Mouse (Mus musculus) neural tube, embryonic 12.5 days (tissue): ENCODE data around the gene Siglecf. TPM values are rescaled to one million over a fixed set of nuclear protein-coding genes. Genes with fewer than 3 reads are reported as not detected.
"Not testable (repeated sequence)": the region's sequence is repeated elsewhere in the genome, so short reads cannot be mapped to it uniquely, and the experiment has no call there.

ENCODE experiments used
- ATAC-seq: fragments of 200-750 bp; cut with Nextera tagmentation; 2 replicates; pipeline ENCODE4 v1.8.0; 2017; ENCODE audit warnings: low read depth, mild to moderate bottlenecking, moderate TSS enrichment, moderate library complexity; ENCODE audit not compliant: low FRiP score
- H3K27ac ChIP-seq: fragments of 300-500 bp; sonication (generic); 2 replicates; pipeline ENCODE4 v1.5.1; 2016
- H3K27me3 ChIP-seq: fragments of 300-500 bp; sonication (generic); replicated peaks from 2 replicates; pipeline ENCODE4 v1.6.1; 2016; ENCODE audit warnings: mild to moderate bottlenecking
- H3K36me3 ChIP-seq: fragments of 300-500 bp; sonication (generic); 2 replicates; pipeline ENCODE4 v1.6.1; 2016; ENCODE audit warnings: mild to moderate bottlenecking
- H3K4me1 ChIP-seq: fragments of 300-500 bp; sonication (generic); 2 replicates; pipeline ENCODE4 v1.6.1; 2016
- H3K4me2 ChIP-seq: fragments of 300-500 bp; sonication (generic); replicated peaks from 2 replicates; pipeline ENCODE4 v1.6.1; 2016; ENCODE audit warnings: mild to moderate bottlenecking
- H3K4me3 ChIP-seq: fragments of 300-500 bp; sonication (generic); 2 replicates; pipeline ENCODE4 v1.5.1; 2016
- H3K9ac ChIP-seq: fragments of 300-500 bp; sonication (generic); 2 replicates; pipeline ENCODE4 v1.6.1; 2016; ENCODE audit warnings: mild to moderate bottlenecking
- H3K9me3 ChIP-seq: fragments of 300-500 bp; sonication (generic); 2 replicates; pipeline ENCODE4 v1.6.1; 2016; ENCODE audit warnings: mild to moderate bottlenecking
- whole genome bisulfite sequencing: fragments of 180-500 bp; shearing (Covaris S2); methylation state at CpG from one replicate; pipeline ENCODE4 v1.1.7; 2016; 5-methylcytosine and 5-hydroxymethylcytosine counted together
- polyA plus RNA-seq: library from polyadenylated mRNA; unstranded; fragments of >200 nt; fragmentation: Nextera tagmentation; extraction: Ambion mirVana; gene quantifications from 2 replicates; pipeline ENCODE4 v1.2.1, GENCODE M21; 2016

The Siglecf gene
- polyA plus RNA-seq, 1 experiment from 2014 or later = 0.20 TPM

- H3K27me3 ChIP-seq = no peaks in the 10 kb centered on the region
- H3K4me3 ChIP-seq = no peak overlapping the region
- H3K36me3 ChIP-seq = no peaks in the 10 kb centered on the region
- WGBS = 79% methylated on average over 4 of the region's 4 CpGs
- no peaks in the 10 kb centered on the region for H3K9me3 ChIP-seq
- no peak overlapping the region for H3K9ac ChIP-seq
- H3K4me1 ChIP-seq = no peaks in the 10 kb centered on the region
- no peak overlapping the region for H3K27ac ChIP-seq
- no peak overlapping the region for H3K4me2 ChIP-seq
- no peak for ATAC-seq
Measured at GRCm38 (mm10) chr7:43344491-43344890, 6.7 kb upstream of the Siglecf start.

- Histone ChIP-seq H3K27me3 (no peaks in the 10 kb centered on the region), H3K4me1 (no peaks in the 10 kb centered on the region), H3K4me2 (no peak overlapping the region), H3K36me3 (no peaks in the 10 kb centered on the region), H3K27ac (no peak overlapping the region), H3K9ac (no peak overlapping the region), H3K4me3 (no peak overlapping the region), H3K9me3 (no peaks in the 10 kb centered on the region)
- no peak for ATAC-seq
- WGBS = 75% methylated on average over 4 of the region's 4 CpGs
Measured at GRCm38 (mm10) chr7:43346148-43346547, 5.0 kb upstream of the Siglecf start.

DNA sequence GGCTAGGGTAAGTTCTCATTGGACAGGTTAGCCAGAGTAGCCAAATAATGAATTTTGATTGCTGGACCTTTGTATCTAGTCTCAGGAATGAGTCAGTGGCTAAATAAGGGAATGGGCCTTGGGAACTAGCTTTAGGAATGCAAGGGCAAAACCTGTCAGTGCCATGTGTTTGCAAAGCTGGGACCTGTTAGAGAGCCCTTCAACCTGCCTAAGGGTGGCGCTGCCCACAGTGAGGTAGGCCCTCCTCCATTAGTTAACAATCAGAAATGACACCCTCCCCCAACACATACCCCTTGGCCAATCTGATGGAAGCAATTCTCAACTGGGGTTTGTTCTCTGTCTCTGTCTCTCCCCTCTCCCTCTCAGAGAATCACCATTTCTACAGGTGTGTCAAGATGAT is 4.6 kb upstream of the Siglecf start:
- H3K4me3 ChIP-seq = no peak overlapping the region
- H3K9me3 ChIP-seq = no peaks in the 10 kb centered on the region
- no peak for ATAC-seq
- H3K27ac ChIP-seq = no peak overlapping the region
- H3K9ac ChIP-seq = no peak overlapping the region
- no peaks in the 10 kb centered on the region for H3K27me3 ChIP-seq
- H3K36me3 ChIP-seq = no peaks in the 10 kb centered on the region
- no peak overlapping the region for H3K4me2 ChIP-seq
- no peaks in the 10 kb centered on the region for H3K4me1 ChIP-seq
- WGBS = 88% methylated on average over 1 of the region's 1 CpGs

GRCm38 (mm10) chr7:43349623-43350022 is 1.5 kb upstream of the Siglecf start:
- H3K4me3 ChIP-seq, H3K9ac ChIP-seq, H3K27me3 ChIP-seq, H3K36me3 ChIP-seq, H3K27ac ChIP-seq, ATAC-seq, H3K4me2 ChIP-seq, H3K9me3 ChIP-seq, H3K4me1 ChIP-seq: not testable (repeated sequence)
- WGBS = 73% methylated on average over 5 of the region's 5 CpGs

- WGBS = 68% methylated on average over 4 of the region's 4 CpGs
- Histone ChIP-seq H3K27me3 (no peaks in the 10 kb centered on the region), H3K4me3 (no peak overlapping the region), H3K9me3 (no peaks in the 10 kb centered on the region), H3K36me3 (no peaks in the 10 kb centered on the region), H3K4me1 (no peaks in the 10 kb centered on the region; the same call in 1 of the 2 replicates), H3K4me2 (no peak overlapping the region), H3K9ac (no peak overlapping the region), H3K27ac (no peak overlapping the region)
- no peak for ATAC-seq
Measured at GRCm38 (mm10) chr7:43353118-43353517, 2.0 kb downstream of the Siglecf start.

- WGBS = 86% methylated on average over 4 of the region's 4 CpGs
- Histone ChIP-seq H3K4me3 (no peak overlapping the region), H3K27ac (no peak overlapping the region), H3K36me3 (no peaks in the 10 kb centered on the region), H3K4me1 (no peaks in the 10 kb centered on the region; the same call in 1 of the 2 replicates), H3K27me3 (no peaks in the 10 kb centered on the region), H3K9me3 (no peaks in the 10 kb centered on the region), H3K9ac (no peak overlapping the region), H3K4me2 (no peak overlapping the region)
- no peak for ATAC-seq
Measured at GRCm38 (mm10) chr7:43353758-43354157, 2.6 kb downstream of the Siglecf start.

- H3K27me3 ChIP-seq = no peaks in the 10 kb centered on the region
- H3K27ac ChIP-seq = no peak overlapping the region
- no peaks in the 10 kb centered on the region for H3K9me3 ChIP-seq
- H3K4me1 ChIP-seq = no peaks in the 10 kb centered on the region; the same call in 1 of the 2 replicates
- WGBS = 16% methylated on average over 12 of the region's 12 CpGs
- peak overlapping the region; percentile 3; the same call in 1 of the 2 replicates for H3K4me3 ChIP-seq
- no peak overlapping the region for H3K9ac ChIP-seq
- 0 out of 2 replicates have a peak overlapping the region, but pooled peaks have one; percentile 14 for H3K4me2 ChIP-seq
- no peak for ATAC-seq
- no peaks in the 10 kb centered on the region for H3K36me3 ChIP-seq
Measured at GRCm38 (mm10) chr7:43354893-43355835, 4.0 kb downstream of the Siglecf start.

- no peak for ATAC-seq
- no peak overlapping the region for H3K4me2 ChIP-seq
- no peaks in the 10 kb centered on the region for H3K9me3 ChIP-seq
- no peaks in the 10 kb centered on the region for H3K36me3 ChIP-seq
- H3K27ac ChIP-seq = no peak overlapping the region
- no peaks in the 10 kb centered on the region; the same call in 1 of the 2 replicates for H3K4me1 ChIP-seq
- H3K4me3 ChIP-seq = no peak overlapping the region
- no peak overlapping the region for H3K9ac ChIP-seq
- WGBS = 92% methylated on average over 3 of the region's 3 CpGs
- H3K27me3 ChIP-seq = no peaks in the 10 kb centered on the region
Measured at GRCm38 (mm10) chr7:43358556-43358955, 7.4 kb downstream of the Siglecf start.

DNA sequence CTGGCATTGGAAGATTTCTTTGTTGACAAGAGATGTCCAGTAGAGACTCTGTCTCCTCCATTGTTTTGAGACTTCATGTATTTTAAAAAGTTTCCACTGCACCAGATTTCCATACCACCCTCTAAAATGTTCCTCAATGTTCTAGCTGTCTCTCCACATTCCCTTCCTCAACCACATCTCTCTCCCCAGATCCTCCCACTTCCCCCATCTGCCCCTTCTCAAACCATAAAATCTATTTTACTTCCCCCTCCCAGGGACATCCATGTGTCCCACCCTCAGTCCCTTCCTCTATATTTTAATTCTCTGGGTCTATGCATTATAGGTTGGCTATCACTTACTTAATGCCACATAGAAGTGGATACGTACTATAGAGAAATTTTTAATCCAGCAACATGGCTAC is 10.3 kb downstream of the Siglecf start:
- Histone ChIP-seq H3K4me3 (no peak overlapping the region), H3K4me2 (no peak overlapping the region), H3K4me1 (no peaks in the 10 kb centered on the region), H3K27me3 (no peaks in the 10 kb centered on the region), H3K9me3 (no peaks in the 10 kb centered on the region), H3K36me3 (no peaks in the 10 kb centered on the region), H3K9ac (no peak overlapping the region), H3K27ac (no peak overlapping the region)
- ATAC-seq = no peak
- 91% methylated on average over 1 of the region's 1 CpGs for WGBS

DNA sequence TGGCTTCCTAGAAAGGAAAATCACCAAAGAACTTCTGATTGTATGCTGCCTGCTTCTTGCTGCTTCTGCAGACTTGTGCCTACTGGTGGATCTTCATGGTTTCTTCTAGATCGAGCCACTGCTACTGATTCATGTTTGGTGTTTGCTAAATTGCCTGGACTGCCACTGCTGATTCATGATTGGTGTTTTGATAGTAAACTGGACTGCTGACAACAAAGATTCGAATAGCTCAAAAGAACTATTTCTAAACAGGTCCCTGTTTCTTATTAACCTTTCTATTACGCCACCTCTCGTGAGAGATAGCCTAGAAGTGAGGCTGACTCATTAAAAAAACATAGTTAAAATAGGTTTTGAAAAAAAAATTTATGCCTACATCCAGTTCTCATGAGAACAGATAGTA is 10.9 kb downstream of the Siglecf start:
- 76% methylated on average over 4 of the region's 4 CpGs for WGBS
- Histone ChIP-seq H3K36me3 (no peaks in the 10 kb centered on the region), H3K4me1 (no peaks in the 10 kb centered on the region), H3K27ac (no peak overlapping the region), H3K4me2 (no peak overlapping the region), H3K9ac (no peak overlapping the region), H3K27me3 (no peaks in the 10 kb centered on the region), H3K9me3 (no peaks in the 10 kb centered on the region), H3K4me3 (no peak overlapping the region)
- no peak for ATAC-seq

DNA sequence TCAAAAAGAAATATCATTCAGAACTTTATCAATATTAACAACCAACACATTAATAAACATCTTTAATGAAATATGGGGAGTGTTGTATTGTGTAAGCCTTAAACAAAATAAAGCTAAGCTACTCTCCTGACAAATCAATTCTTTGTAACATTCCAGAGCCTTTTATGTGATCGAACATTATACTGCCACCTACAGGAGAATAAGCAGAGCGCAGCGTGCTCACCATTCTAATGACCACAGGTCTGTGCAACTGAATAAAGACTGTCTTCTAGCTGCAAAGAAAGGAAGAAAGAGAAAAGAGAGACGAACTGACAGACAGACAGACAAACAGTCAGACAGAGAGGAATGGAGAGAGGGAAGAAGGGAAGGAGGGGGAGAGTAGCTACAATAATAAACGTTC is 27.1 kb downstream of the Siglecf start:
- no peak for ATAC-seq
- Histone ChIP-seq H3K27ac (no peak overlapping the region), H3K4me1 (no peaks in the 10 kb centered on the region), H3K36me3 (no peaks in the 10 kb centered on the region), H3K9me3 (no peaks in the 10 kb centered on the region), H3K27me3 (no peaks in the 10 kb centered on the region), H3K4me2 (no peak overlapping the region), H3K4me3 (no peak overlapping the region), H3K9ac (no peak overlapping the region)
- 25% methylated on average over 5 of the region's 5 CpGs for WGBS

DNA sequence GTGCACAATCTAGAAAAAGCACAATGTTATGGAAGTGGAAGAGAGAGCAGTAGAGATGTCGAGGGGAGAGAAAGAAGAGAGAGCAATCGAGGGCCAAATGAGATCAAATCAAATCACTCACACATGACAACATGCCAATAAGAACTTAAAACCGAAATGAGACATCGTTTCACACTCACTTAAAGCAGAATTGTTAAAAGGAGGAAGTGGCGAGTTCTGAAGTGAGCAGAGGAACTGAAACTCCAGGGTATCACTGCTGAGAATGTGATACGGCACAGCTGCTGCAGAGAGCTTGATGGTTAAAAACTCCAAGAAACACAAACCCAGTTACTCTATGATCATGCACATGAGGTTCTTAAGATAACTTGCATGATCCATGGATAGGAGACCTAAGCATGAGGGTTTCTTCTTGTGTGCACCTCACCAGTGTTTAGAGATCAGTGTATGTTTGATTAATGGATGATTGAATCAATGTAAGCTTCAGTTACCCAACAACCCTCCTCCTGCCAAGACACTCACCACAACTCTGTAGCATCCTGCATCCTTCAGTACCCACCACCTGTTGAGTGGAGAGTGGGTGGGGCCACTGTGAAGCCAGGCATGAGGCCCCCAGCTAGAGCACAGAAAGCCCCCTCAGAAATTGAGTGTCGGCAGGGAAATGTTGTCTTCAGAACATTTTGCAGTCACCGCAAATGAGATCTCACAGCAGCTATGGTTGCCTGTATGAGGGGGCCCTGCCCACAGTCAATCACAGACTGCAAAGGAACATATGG is 41.4 kb downstream of the Siglecf start:
- ATAC-seq = no peak
- H3K9me3 ChIP-seq = no peaks in the 10 kb centered on the region
- 80% methylated on average over 8 of the region's 8 CpGs for WGBS
- no peak overlapping the region for H3K9ac ChIP-seq
- no peaks in the 10 kb centered on the region for H3K4me1 ChIP-seq
- H3K27me3 ChIP-seq = no peaks in the 10 kb centered on the region
- no peak overlapping the region for H3K4me2 ChIP-seq
- no peak overlapping the region for H3K27ac ChIP-seq
- no peaks in the 10 kb centered on the region for H3K36me3 ChIP-seq
- no peak overlapping the region for H3K4me3 ChIP-seq
